Mouse (Mus musculus) lung, embryonic 16.5 days (tissue): ENCODE results near the gene Gpr176. TPM values are rescaled to one million over a fixed set of nuclear protein-coding genes. Genes with fewer than 3 reads are reported as not detected.

Source experiments
- ATAC-seq: fragments of 200-750 bp; cut with Nextera tagmentation; 2 replicates; pipeline ENCODE4 v1.8.0; 2017; ENCODE audit warnings: low read depth, mild to moderate bottlenecking, moderate library complexity
- H3K27ac ChIP-seq: fragments of 300-500 bp; sonication (generic); 2 replicates; pipeline ENCODE4 v1.5.1; 2014; ENCODE audit warnings: mild to moderate bottlenecking, control low read depth, low read length
- H3K27me3 ChIP-seq: fragments of 300-500 bp; sonication (generic); 2 replicates; pipeline ENCODE4 v1.6.1; 2014; ENCODE audit warnings: low read depth, low read length, mixed read lengths; ENCODE audit not compliant: control insufficient read depth, insufficient read depth
- H3K36me3 ChIP-seq: fragments of 300-500 bp; sonication (generic); 2 replicates; pipeline ENCODE4 v1.6.1; 2014; ENCODE audit warnings: low read length; ENCODE audit not compliant: control insufficient read depth, insufficient read depth
- H3K4me1 ChIP-seq: fragments of 300-500 bp; sonication (generic); replicated peaks from 2 replicates; pipeline ENCODE4 v1.6.1; 2014; ENCODE audit warnings: low read length, mixed read lengths; ENCODE audit not compliant: control insufficient read depth, insufficient read depth
- H3K4me2 ChIP-seq: fragments of 300-500 bp; sonication (generic); 2 replicates; pipeline ENCODE4 v1.6.1; 2014; ENCODE audit warnings: low read depth, low read length, control low read depth
- H3K4me3 ChIP-seq: fragments of 300-500 bp; sonication (generic); 2 replicates; pipeline ENCODE4 v1.5.1; 2014; ENCODE audit warnings: mild to moderate bottlenecking, low read length, control low read depth
- H3K9ac ChIP-seq: fragments of 300-500 bp; sonication (generic); 2 replicates; pipeline ENCODE4 v1.6.1; 2014; ENCODE audit warnings: low read length, control low read depth
- H3K9me3 ChIP-seq: fragments of 300-500 bp; sonication (generic); 2 replicates; pipeline ENCODE4 v1.6.1; 2016; ENCODE audit warnings: low read length; ENCODE audit not compliant: control insufficient read depth
- WGBS: fragments of 180-500 bp; shearing (Covaris S2); extraction: QIAGEN DNeasy Blood & Tissue Kit; methylation state at CpG from one replicate; pipeline ENCODE4 v1.1.7; 2014; 5-methylcytosine and 5-hydroxymethylcytosine counted together
- polyA plus RNA-seq: library from polyadenylated mRNA; unstranded; fragments of >200 nt; fragmentation: Nextera tagmentation; extraction: Ambion mirVana; gene quantifications from 2 replicates; pipeline ENCODE4 v1.2.1, GENCODE M21; 2015

The Gpr176 gene
- 0.11 and 0.20 TPM in 2 replicates for polyA plus RNA-seq

GRCm38 (mm10) chr2:118372901-118373571, at the start of gene Gpr176:
Gene Gpr176 (minus strand): TSS chr2:118373419.
- H3K9ac ChIP-seq, result peak within 1 kb of the TSS; percentile 63
- peaks cover 23% of the 10 kb centered on the region for H3K27me3 ChIP-seq
- peaks cover 15% of the 10 kb centered on the region for H3K4me1 ChIP-seq
- ATAC-seq, result peak; percentile 75
- H3K9me3 ChIP-seq, result no peaks in the 10 kb centered on the region
- under 1% methylated on average over 58 of the region's 59 CpGs for WGBS
- peak within 1 kb of the TSS; percentile 55 for H3K4me3 ChIP-seq
- H3K4me2 ChIP-seq, result peak within 1 kb of the TSS; percentile 95
- no peak within 1 kb of the TSS for H3K27ac ChIP-seq
- no peaks in the 10 kb centered on the region for H3K36me3 ChIP-seq

- Histone ChIP-seq H3K4me1 (peaks cover 3% of the 10 kb centered on the region; the same call in 1 of the 2 replicates), H3K27ac (peak overlapping the region; percentile 31; the same call in 1 of the 2 replicates), H3K9ac (no peak overlapping the region), H3K4me3 (no peak overlapping the region), H3K36me3 (peaks cover 17% of the 10 kb centered on the region), H3K9me3 (no peaks in the 10 kb centered on the region), H3K4me2 (no peak overlapping the region), H3K27me3 (no peaks in the 10 kb centered on the region)
- peak; percentile 66 for ATAC-seq
- 61% methylated on average over 8 of the region's 8 CpGs for WGBS
Measured at GRCm38 (mm10) chr2:118422385-118422784, 49.2 kb upstream of the Gpr176 start.

DNA sequence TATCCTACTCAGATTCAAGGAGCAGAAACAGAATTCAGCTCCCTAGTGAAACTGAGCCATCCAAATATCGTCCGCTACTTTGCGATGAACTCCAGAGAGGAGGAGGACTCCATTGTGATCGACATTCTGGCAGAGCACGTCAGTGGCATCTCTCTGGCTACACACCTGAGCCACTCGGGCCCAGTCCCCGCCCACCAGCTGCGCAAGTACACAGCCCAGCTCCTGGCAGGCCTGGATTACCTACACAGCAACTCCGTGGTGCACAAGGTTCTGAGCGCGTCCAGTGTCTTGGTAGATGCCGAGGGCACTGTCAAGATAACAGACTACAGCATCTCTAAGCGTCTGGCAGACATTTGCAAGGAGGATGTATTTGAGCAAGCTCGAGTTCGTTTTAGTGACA, 48.7 kb upstream of the Gpr176 start:
- Histone ChIP-seq H3K27ac (0 out of 2 replicates have a peak overlapping the region, but pooled peaks have one; percentile 31), H3K4me2 (no peak overlapping the region), H3K9me3 (no peaks in the 10 kb centered on the region), H3K9ac (no peak overlapping the region), H3K36me3 (peaks cover 20% of the 10 kb centered on the region), H3K4me1 (peaks cover 3% of the 10 kb centered on the region; the same call in 1 of the 2 replicates), H3K27me3 (no peaks in the 10 kb centered on the region), H3K4me3 (no peak overlapping the region)
- 79% methylated on average over 15 of the region's 15 CpGs for WGBS
- peak; percentile 28; the same call in 1 of the 2 replicates for ATAC-seq

GRCm38 (mm10) chr2:118418076-118418475, 44.9 kb upstream of the Gpr176 start:
- H3K27me3 ChIP-seq, result no peaks in the 10 kb centered on the region
- peaks cover 25% of the 10 kb centered on the region for H3K36me3 ChIP-seq
- no peaks in the 10 kb centered on the region for H3K9me3 ChIP-seq
- 74% methylated on average over 4 of the region's 4 CpGs for WGBS
- peaks cover 3% of the 10 kb centered on the region; the same call in 1 of the 2 replicates for H3K4me1 ChIP-seq
- no peak overlapping the region for H3K4me3 ChIP-seq
- H3K9ac ChIP-seq, result no peak overlapping the region
- ATAC-seq, result no peak
- no peak overlapping the region for H3K4me2 ChIP-seq
- no peak overlapping the region for H3K27ac ChIP-seq

DNA sequence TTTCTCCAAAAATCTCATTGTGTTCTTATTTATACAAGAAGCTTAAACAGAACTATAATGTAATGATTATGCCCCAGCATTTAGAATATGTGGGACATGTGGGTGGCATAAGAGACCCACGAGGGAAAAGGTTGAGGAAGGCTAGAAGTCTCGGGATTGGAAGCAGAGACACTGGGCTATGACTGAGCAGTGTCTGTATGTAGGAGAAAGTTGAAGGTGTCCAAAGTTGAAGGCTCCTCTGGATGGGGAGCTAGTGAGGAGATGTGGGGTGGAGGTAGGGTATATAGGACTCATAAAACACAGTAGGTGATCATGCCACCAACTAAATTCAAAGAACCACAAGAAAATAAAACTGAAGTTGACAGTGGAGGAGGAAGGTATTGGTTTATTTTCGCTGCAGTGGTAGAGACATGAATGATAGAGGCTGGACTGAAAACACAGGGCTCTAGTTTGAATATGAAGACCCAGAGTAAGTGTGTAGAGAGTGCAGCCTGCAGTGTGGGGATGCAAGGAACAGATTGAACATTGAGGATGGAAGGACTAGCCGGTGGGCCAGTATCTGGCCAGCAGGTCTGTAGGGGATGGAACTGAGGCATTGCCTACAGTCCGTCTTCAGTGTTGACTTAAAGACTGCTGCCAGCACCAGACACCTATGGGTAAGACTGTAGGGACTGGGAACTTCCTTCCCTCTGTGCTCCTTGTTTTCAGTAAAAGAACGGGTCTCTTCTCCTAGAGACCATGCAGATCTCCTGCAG, 42.6 kb upstream of the Gpr176 start:
- Histone ChIP-seq H3K4me3 (no peak overlapping the region), H3K36me3 (peaks cover 34% of the 10 kb centered on the region), H3K4me2 (no peak overlapping the region), H3K27me3 (no peaks in the 10 kb centered on the region), H3K27ac (no peak overlapping the region), H3K9me3 (peaks cover 4% of the 10 kb centered on the region; the same call in 1 of the 2 replicates), H3K4me1 (no peaks in the 10 kb centered on the region), H3K9ac (no peak overlapping the region)
- WGBS, result 85% methylated on average over 6 of the region's 6 CpGs
- ATAC-seq, result no peak

GRCm38 (mm10) chr2:118412821-118413220, 39.6 kb upstream of the Gpr176 start:
- 91% methylated on average over 11 of the region's 11 CpGs for WGBS
- no peak overlapping the region for H3K4me3 ChIP-seq
- H3K9ac ChIP-seq, result no peak overlapping the region
- no peak overlapping the region for H3K27ac ChIP-seq
- H3K36me3 ChIP-seq, result peaks cover 31% of the 10 kb centered on the region
- H3K4me2 ChIP-seq, result no peak overlapping the region
- H3K27me3 ChIP-seq, result no peaks in the 10 kb centered on the region
- no peaks in the 10 kb centered on the region for H3K4me1 ChIP-seq
- H3K9me3 ChIP-seq, result peaks cover 4% of the 10 kb centered on the region; the same call in 1 of the 2 replicates
- no peak for ATAC-seq

- Histone ChIP-seq H3K4me1 (no peaks in the 10 kb centered on the region), H3K4me3 (no peak overlapping the region), H3K9me3 (peaks cover 4% of the 10 kb centered on the region; the same call in 1 of the 2 replicates), H3K27ac (no peak overlapping the region), H3K4me2 (no peak overlapping the region), H3K27me3 (no peaks in the 10 kb centered on the region), H3K36me3 (peaks cover 20% of the 10 kb centered on the region), H3K9ac (no peak overlapping the region)
- WGBS, result 61% methylated on average over 4 of the region's 4 CpGs
- no peak for ATAC-seq
Measured at GRCm38 (mm10) chr2:118408336-118408895, 35.2 kb upstream of the Gpr176 start.

- no peak for ATAC-seq
- Histone ChIP-seq H3K9me3 (peaks cover under 1% of the 10 kb centered on the region; the same call in 1 of the 2 replicates), H3K9ac (no peak overlapping the region), H3K36me3 (peaks cover 7% of the 10 kb centered on the region), H3K4me2 (no peak overlapping the region), H3K27me3 (no peaks in the 10 kb centered on the region), H3K4me3 (no peak overlapping the region), H3K4me1 (peaks cover 4% of the 10 kb centered on the region; the same call in 1 of the 2 replicates), H3K27ac (no peak overlapping the region)
- WGBS, result 64% methylated on average over 2 of the region's 2 CpGs
Measured at GRCm38 (mm10) chr2:118406811-118407210, 33.6 kb upstream of the Gpr176 start.

DNA sequence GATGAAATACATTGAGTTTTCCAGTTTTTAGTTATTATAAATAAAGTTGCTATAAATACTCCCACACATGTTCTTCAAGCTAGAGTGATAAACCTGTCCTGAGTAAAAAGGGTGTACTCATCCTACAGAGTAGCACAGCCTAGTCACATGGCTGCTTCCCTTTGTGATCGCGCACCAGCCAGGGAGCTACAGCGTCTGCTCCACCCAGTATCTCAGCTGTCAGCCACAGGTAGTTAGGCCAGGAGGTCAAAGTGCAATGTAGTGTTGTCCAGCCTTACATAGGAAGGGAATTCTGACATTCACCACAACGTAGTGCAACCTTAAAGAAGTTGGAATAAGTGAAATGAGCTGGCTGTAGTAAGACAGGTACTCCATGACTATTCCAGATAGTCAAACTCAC, 32.3 kb upstream of the Gpr176 start:
- H3K27ac ChIP-seq, result no peak overlapping the region
- H3K27me3 ChIP-seq, result no peaks in the 10 kb centered on the region
- H3K36me3 ChIP-seq, result peaks cover 5% of the 10 kb centered on the region; the same call in 1 of the 2 replicates
- H3K4me1 ChIP-seq, result peaks cover 5% of the 10 kb centered on the region; the same call in 1 of the 2 replicates
- no peaks in the 10 kb centered on the region for H3K9me3 ChIP-seq
- no peak for ATAC-seq
- WGBS, result 86% methylated on average over 4 of the region's 4 CpGs
- no peak overlapping the region for H3K4me2 ChIP-seq
- no peak overlapping the region for H3K9ac ChIP-seq
- H3K4me3 ChIP-seq, result no peak overlapping the region
